Mouse (Mus musculus) liver, embryonic 11.5 days (tissue): ENCODE data around the gene Gm49450. TPM values are rescaled to one million over a fixed set of nuclear protein-coding genes. Genes with fewer than 3 reads are reported as not detected.
"Not testable (repeated sequence)": the region's sequence is repeated elsewhere in the genome, so short reads cannot be mapped to it uniquely, and the experiment has no call there.

Experiments
- ATAC-seq: fragments of 200-750 bp; cut with Nextera tagmentation; replicated peaks from 2 replicates; pipeline ENCODE4 v1.8.0; 2017; ENCODE audit warnings: moderate number of reproducible peaks, mild to moderate bottlenecking, moderate TSS enrichment, moderate library complexity; ENCODE audit not compliant: low FRiP score
- DNase-seq: peaks from one replicate; pipeline ENCODE4 v3.0.0-alpha.2; 2017; ENCODE audit warnings: low spot score
- H3K27ac ChIP-seq: fragments of 300-500 bp; sonication (generic); 2 replicates; pipeline ENCODE4 v1.5.1; 2014; ENCODE audit warnings: mild to moderate bottlenecking, low read depth, low read length, control low read depth
- H3K27me3 ChIP-seq: fragments of 300-500 bp; sonication (generic); replicated peaks from 2 replicates; pipeline ENCODE4 v1.6.1; 2014; ENCODE audit warnings: low read length, mixed read lengths; ENCODE audit not compliant: control insufficient read depth, insufficient read depth
- H3K36me3 ChIP-seq: fragments of 300-500 bp; sonication (generic); 2 replicates; pipeline ENCODE4 v1.6.1; 2014; ENCODE audit warnings: mild to moderate bottlenecking, low read length, moderate library complexity, mixed read lengths; ENCODE audit not compliant: control insufficient read depth, insufficient read depth
- H3K4me1 ChIP-seq: fragments of 300-500 bp; sonication (generic); replicated peaks from 2 replicates; pipeline ENCODE4 v1.6.1; 2014; ENCODE audit warnings: low read length, mixed read lengths; ENCODE audit not compliant: control insufficient read depth, insufficient read depth
- H3K4me2 ChIP-seq: fragments of 300-500 bp; sonication (generic); 2 replicates; pipeline ENCODE4 v1.6.1; 2014; ENCODE audit warnings: mild to moderate bottlenecking, control low read depth, moderate library complexity
- H3K4me3 ChIP-seq: fragments of 300-500 bp; sonication (generic); 2 replicates; pipeline ENCODE4 v1.5.1; 2014; ENCODE audit warnings: low read depth, low read length, control low read depth
- H3K9ac ChIP-seq: fragments of 300-500 bp; sonication (generic); 2 replicates; pipeline ENCODE4 v1.6.1; 2014; ENCODE audit warnings: low read depth, low read length, control low read depth
- H3K9me3 ChIP-seq: fragments of 300-500 bp; sonication (generic); 2 replicates; pipeline ENCODE4 v1.6.1; 2016; ENCODE audit warnings: low read length, inconsistent platforms, mixed read lengths; ENCODE audit not compliant: control insufficient read depth
- WGBS: fragments of 180-500 bp; shearing (Covaris S2); extraction: QIAGEN DNeasy Blood & Tissue Kit; methylation state at CpG from one replicate; pipeline ENCODE4 v1.1.7; 2014; 5-methylcytosine and 5-hydroxymethylcytosine counted together
- polyA plus RNA-seq: library from polyadenylated mRNA; unstranded; fragments of >200 nt; fragmentation: Nextera tagmentation; extraction: Ambion mirVana; gene quantifications from 2 replicates; pipeline ENCODE4 v1.2.1, GENCODE M21; 2014

Gm49450 gene
- polyA plus RNA-seq, 1 experiment from 2014 or later = not detected

DNA sequence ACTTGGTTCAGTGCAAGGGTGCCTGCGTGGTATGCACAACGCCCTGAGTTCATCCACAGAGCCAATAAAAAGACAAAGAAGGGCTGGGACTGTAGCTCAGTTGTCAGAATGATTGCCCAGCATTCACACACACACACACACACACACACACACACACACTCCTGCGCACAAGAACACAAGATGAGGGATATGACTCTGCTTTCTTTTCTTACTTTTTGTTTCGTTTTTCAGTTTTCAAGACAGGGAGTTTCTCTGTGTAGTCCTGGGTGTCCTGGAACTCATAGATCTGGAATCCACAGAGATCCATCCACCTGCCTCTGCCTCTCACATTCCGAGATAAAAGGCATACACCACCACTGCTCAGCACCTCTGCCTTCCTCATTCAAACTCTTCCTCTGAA lies 25.8 kb downstream of the Gm49450 start:
- Histone ChIP-seq H3K9ac (no peak overlapping the region), H3K9me3 (no peaks in the 10 kb centered on the region), H3K4me2 (no peak overlapping the region), H3K36me3 (no peaks in the 10 kb centered on the region), H3K4me3 (no peak overlapping the region), H3K27ac (no peak overlapping the region), H3K4me1 (peaks cover 6% of the 10 kb centered on the region; the same call in 1 of the 2 replicates), H3K27me3 (no peaks in the 10 kb centered on the region)
- WGBS = 81% methylated on average over 5 of the region's 5 CpGs
- DNase-seq (no peak), ATAC-seq (no peak)

DNA sequence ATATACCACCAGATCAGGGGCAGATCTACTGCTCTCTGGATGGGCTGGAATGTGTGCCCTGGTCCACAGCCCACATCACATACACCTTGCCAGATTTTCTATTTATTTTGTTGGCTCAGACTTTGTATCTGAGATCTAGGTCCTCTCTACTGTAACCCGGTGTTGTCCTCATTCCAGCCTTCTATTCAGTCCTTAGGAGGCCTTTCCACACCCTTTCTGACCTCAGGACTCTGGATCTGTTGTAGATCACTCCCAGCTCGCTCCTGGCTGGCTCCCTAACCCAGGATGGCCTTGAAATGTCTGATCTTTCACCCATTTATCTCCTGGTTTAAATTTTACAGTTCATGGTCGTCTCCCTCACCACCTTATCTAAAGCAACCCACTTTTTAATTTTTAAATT lies 28.7 kb downstream of the Gm49450 start:
- Histone ChIP-seq H3K36me3 (no peaks in the 10 kb centered on the region), H3K4me3 (no peak overlapping the region), H3K9ac (no peak overlapping the region), H3K4me2 (no peak overlapping the region), H3K27ac (no peak overlapping the region), H3K4me1 (peaks cover 4% of the 10 kb centered on the region; the same call in 1 of the 2 replicates), H3K27me3 (no peaks in the 10 kb centered on the region), H3K9me3 (no peaks in the 10 kb centered on the region)
- no peak for ATAC-seq
- WGBS = 57% methylated on average over 3 of the region's 3 CpGs
- no peak for DNase-seq

DNA sequence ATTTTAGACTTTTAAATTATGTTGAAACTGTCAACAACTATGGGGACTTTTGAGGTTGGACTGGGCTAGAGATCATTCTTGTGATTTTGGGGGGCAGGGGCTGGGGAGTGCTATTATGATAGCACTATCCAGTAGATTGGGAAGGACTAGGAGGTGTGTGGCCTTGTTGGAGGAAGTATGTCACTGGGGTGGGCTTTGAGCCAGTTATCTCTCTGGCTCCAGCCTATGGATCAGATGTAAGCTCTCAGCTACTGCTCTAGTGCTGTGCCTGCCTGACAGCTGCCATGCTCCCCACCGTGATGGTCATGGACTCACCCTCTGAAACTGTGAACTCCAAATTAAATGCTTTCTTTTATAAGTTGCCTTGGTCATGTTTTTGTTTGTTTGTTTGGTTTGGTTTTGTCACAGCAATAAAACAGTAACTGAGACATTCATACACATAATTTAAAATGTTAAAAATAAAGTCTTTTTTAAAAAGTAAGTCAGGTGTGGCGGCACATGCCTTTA lies 30.3 kb downstream of the Gm49450 start:
- ATAC-seq = no peak
- Histone ChIP-seq H3K27ac (no peak overlapping the region), H3K4me2 (no peak overlapping the region), H3K27me3 (no peaks in the 10 kb centered on the region), H3K9ac (no peak overlapping the region), H3K4me3 (no peak overlapping the region), H3K4me1 (no peaks in the 10 kb centered on the region; the same call in 1 of the 2 replicates), H3K9me3 (no peaks in the 10 kb centered on the region), H3K36me3 (no peaks in the 10 kb centered on the region)
- WGBS = 77% methylated on average over 2 of the region's 2 CpGs
- no peak for DNase-seq

DNA sequence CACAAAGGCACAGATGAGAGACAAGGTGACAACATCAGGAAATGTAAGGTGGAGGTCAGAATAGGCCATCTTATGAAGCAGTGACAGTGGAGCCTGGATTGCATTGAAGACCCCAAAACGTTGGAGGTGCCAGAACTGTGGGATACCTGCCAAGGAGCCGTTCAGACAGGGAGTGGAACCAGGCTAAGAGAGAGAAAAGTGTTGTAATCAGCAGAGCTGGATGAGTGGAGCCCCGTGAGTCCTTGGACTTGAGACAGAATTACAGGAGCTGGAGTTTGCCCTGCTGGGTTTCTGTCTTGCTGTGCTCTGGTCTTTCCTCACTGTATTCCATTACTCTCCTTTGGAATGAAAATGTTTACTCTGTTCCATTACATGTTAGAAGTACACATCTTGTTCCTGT lies 30.8 kb downstream of the Gm49450 start:
- WGBS = 49% methylated on average over 3 of the region's 3 CpGs
- no peaks in the 10 kb centered on the region for H3K36me3 ChIP-seq
- no peak overlapping the region for H3K27ac ChIP-seq
- ATAC-seq = no peak
- H3K4me1 ChIP-seq = no peaks in the 10 kb centered on the region; the same call in 1 of the 2 replicates
- H3K4me3 ChIP-seq = no peak overlapping the region
- H3K9me3 ChIP-seq = no peaks in the 10 kb centered on the region
- no peaks in the 10 kb centered on the region for H3K27me3 ChIP-seq
- H3K9ac ChIP-seq = no peak overlapping the region
- no peak overlapping the region for H3K4me2 ChIP-seq
- no peak for DNase-seq

DNA sequence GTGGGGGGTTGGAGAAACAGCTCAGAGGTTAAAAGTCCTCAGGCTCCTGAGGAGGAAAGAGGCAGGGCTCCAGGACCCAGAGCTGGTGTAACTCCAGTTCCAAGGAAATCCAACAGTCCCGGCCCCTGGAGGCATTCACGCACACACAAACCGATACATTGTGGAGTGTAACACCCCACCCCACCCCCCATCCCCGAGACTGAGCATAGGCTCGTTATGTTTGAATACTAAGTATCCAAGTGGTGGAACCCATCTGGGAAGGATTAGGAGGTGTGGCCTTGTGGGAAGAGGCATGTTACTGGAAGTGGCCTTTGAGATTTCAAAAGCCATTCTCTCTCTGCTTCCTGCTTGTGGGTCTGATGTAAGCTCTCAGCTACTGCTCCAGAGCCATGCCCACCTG lies 31.8 kb downstream of the Gm49450 start:
- WGBS = 80% methylated on average over 5 of the region's 5 CpGs
- no peaks in the 10 kb centered on the region; the same call in 1 of the 2 replicates for H3K4me1 ChIP-seq
- DNase-seq (no peak), ATAC-seq (no peak)
- H3K4me2 ChIP-seq = no peak overlapping the region
- H3K36me3 ChIP-seq = no peaks in the 10 kb centered on the region
- no peak overlapping the region for H3K9ac ChIP-seq
- no peaks in the 10 kb centered on the region for H3K9me3 ChIP-seq
- no peak overlapping the region for H3K4me3 ChIP-seq
- no peaks in the 10 kb centered on the region for H3K27me3 ChIP-seq
- no peak overlapping the region for H3K27ac ChIP-seq

DNA sequence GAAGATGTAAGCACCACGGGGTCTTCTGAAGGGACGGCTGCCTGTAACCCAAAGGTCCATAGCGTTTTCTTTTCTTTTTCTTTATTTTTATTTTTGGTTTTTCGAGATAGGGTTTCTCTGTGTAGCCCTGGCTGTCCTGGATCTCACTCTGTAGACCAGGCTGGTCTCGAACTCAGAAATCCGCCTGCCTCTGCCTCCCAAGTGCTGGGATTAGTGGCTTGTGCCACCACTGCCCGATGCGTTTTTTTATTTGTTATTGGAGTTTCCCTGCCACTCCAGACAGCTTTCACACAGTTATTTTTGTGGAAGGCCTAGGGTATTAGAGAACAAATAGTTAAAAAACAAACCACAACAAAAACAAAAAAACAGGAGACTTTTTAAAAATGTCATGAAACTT lies 34.9 kb downstream of the Gm49450 start:
- Histone ChIP-seq H3K9ac (peak overlapping the region; percentile 58), H3K4me3 (peak overlapping the region; percentile 80), H3K4me2 (peak overlapping the region; percentile 85), H3K27ac (peak overlapping the region; percentile 51; the same call in 1 of the 2 replicates)
- not testable (repeated sequence) for H3K4me1 ChIP-seq, H3K36me3 ChIP-seq, ATAC-seq, DNase-seq, H3K9me3 ChIP-seq, H3K27me3 ChIP-seq
- WGBS = 25% methylated on average over 8 of the region's 8 CpGs

DNA sequence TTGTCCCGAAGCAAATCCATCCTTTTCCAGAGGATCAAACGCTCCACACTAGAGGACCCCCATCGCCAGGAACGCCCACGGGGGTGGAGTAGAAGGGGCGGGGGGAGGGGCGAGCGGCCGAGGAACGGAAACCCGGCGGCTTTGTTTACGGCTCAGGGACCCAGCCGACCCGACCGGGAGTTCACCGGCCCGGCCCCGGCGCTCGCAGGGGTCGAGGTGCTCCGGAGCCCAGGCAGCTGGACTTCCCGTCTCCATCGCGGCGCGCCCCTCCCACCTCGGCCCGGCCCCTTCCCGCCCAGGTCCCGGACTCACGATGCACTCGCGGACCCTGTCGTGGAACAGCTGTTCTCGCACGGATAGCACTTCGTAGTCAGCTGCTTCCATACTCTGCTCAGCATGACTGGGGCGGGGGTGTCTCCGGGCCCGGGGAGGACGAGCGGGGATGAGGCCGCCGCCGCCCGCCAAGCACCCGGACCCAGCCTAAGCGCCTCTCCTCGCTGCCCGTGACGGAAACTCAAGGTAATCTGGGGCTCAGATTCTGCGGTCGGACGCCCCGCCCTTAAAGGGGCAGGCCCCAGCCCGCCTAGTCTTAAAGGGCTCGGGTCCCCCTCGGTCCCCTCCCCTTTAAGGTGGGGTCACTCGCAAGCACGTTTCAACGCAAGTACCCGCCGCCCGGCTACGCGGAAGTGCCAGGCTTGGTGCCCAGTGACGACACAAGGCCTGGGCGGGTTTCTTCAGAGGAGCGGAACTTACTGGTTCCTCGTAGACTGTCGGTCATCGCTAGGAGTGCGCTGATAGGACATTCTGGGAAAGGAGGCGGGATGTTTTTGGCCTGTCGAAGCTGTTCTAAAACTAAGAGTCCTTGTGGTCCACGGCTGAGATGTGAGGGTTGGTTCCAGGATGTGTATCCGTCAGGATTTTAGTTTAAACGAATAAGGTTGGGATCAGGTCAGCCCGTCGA lies 35.5 kb downstream of the Gm49450 start, which contains the start of gene Lmbr1l:
Gene Lmbr1l, minus strand, starts transcription at position 694 of the 961 bp plus-strand sequence.
- peaks cover 6% of the 10 kb centered on the region for H3K36me3 ChIP-seq
- WGBS = under 1% methylated on average over 81 of the region's 82 CpGs

DNA sequence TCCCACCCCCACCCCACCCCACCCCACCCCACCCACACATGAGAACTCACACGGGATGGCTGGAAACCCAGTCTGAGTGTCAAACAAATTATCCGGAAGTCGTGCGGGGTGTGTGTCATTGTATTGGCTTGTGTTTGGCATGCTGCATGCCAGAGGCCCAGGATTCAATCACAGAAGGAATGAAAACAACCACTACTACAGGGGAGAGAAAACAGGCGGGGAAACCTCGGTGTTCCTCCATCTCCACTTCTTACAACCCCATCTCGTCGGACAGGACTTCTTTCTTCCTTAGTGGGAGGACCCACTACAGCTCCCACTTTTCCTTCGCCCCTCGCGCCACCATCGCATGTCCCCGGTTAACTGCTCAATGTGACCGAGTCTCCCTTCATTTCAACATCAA lies 36.3 kb downstream of the Gm49450 start:
- Histone ChIP-seq H3K27me3 (no peaks in the 10 kb centered on the region), H3K4me1 (no peaks in the 10 kb centered on the region; the same call in 1 of the 2 replicates), H3K27ac (no peak overlapping the region), H3K4me2 (peak overlapping the region; percentile 85), H3K4me3 (peak overlapping the region; percentile 80), H3K9ac (peak overlapping the region; percentile 70), H3K9me3 (no peaks in the 10 kb centered on the region), H3K36me3 (peaks cover 7% of the 10 kb centered on the region)
- DNase-seq = no peak
- WGBS = 2% methylated on average over 14 of the region's 14 CpGs
- ATAC-seq = no peak

More for the DNA sequence above, 35.5 kb downstream of the Gm49450 start, which contains the start of gene Lmbr1l:
- Histone ChIP-seq H3K27me3 (no peaks in the 10 kb centered on the region), H3K9me3 (no peaks in the 10 kb centered on the region), H3K27ac (peak within 1 kb of the TSS; percentile 72), H3K4me2 (peak within 1 kb of the TSS; percentile 85), H3K4me3 (peak within 1 kb of the TSS; percentile 80), H3K4me1 (no peaks in the 10 kb centered on the region; the same call in 1 of the 2 replicates), H3K9ac (peak within 1 kb of the TSS; percentile 70)
- ATAC-seq = peak; percentile 100
- DNase-seq = peak; percentile 95
